Mouse (Mus musculus): ENCODE data around the gene Nsun3. TPM values are rescaled to one million over a fixed set of nuclear protein-coding genes. Genes with fewer than 3 reads are reported as not detected.

The Nsun3 gene
- total and polyA plus RNA-seq, 2 experiments, result 4.5 to 7.9 TPM

DNA sequence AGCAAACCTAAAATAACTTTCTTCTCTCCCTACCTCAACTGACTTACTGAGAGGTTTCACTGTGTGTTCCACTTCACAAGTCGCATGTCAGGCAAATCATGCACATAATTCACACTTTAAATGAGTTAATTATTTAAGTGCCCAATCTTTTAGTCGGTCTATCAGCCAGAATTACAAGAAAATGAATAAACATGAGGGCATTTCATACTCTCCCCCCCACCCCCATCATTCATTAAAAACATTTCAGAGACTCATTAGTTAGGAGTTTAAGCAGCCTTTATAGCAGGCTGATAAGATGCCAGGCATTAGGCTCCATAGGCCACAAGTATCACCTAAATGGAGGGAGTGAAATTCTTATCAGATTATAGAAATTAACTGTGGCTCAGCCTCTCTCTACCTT, 100.5 kb downstream of the Nsun3 start:
- 64% methylated on average over 2 of the region's 2 CpGs for WGBS
- DNase-seq (ENCODE audit: extremely low read depth, low read depth, low spot score), result no peak

DNA sequence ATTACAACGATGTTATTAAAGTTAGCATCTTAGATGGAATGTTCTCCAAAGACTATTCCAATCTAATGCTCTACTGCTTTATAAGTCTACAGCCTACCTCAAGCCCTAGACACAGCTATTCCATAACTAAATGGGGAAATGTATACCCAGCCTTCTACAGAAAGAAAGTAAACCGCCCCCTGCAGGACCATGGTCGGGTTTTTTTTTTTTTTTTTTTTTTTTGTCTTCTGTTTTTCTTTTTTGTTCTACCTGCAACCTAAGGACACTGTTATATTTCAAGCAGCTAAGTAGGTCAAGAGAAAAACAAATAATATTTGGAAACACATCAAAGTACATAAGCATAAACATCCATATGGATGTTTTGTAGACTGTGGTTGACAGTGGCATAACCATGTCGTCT, 101.1 kb downstream of the Nsun3 start:
- TF ChIP-seq POLR2A (IDR thresholded peaks at IDR 0.05; ENCODE audit: extremely low read depth, insufficient read depth, low read length) (no peak), CTCF (IDR thresholded peaks at IDR 0.05; ENCODE audit: low read depth, low read length) (no peak)
- H3K9ac ChIP-seq (ENCODE audit: low read depth, low read length), result no peak overlapping the region
- H3K27me3 ChIP-seq (ENCODE audit: control insufficient read depth, insufficient read depth, low read length), result no peaks in the 10 kb centered on the region
- no peaks in the 10 kb centered on the region for H3K79me2 ChIP-seq (ENCODE audit: control insufficient read depth, insufficient read depth, low read length)
- no peaks in the 10 kb centered on the region for H3K36me3 ChIP-seq (ENCODE audit: control insufficient read depth, insufficient read depth, low read length)
- no peak for DNase-seq (ENCODE audit: extremely low read depth, low read depth, low spot score)
- no peak overlapping the region for H3K4me3 ChIP-seq (ENCODE audit: insufficient read depth, low read depth, low read length)
- WGBS, result 71% methylated on average over 4 of the region's 4 CpGs
- H3K4me1 ChIP-seq (ENCODE audit: control insufficient read depth, insufficient read depth, low read length), result no peaks in the 10 kb centered on the region
- no peak overlapping the region for H3K27ac ChIP-seq (replicated peaks; ENCODE audit: insufficient read depth, low read depth, low read length)

More for the DNA sequence above, 100.5 kb downstream of the Nsun3 start:
- Histone ChIP-seq H3K4me1 (ENCODE audit: control insufficient read depth, insufficient read depth, low read length) (no peaks in the 10 kb centered on the region), H3K9ac (ENCODE audit: low read depth, low read length) (no peak overlapping the region), H3K27ac (replicated peaks; ENCODE audit: insufficient read depth, low read depth, low read length) (no peak overlapping the region), H3K27me3 (ENCODE audit: control insufficient read depth, insufficient read depth, low read length) (no peaks in the 10 kb centered on the region), H3K36me3 (ENCODE audit: control insufficient read depth, insufficient read depth, low read length) (no peaks in the 10 kb centered on the region), H3K4me3 (ENCODE audit: insufficient read depth, low read depth, low read length) (no peak overlapping the region), H3K79me2 (ENCODE audit: control insufficient read depth, insufficient read depth, low read length) (no peaks in the 10 kb centered on the region)
- no peak for TF ChIP-seq CTCF (IDR thresholded peaks at IDR 0.05; ENCODE audit: low read depth, low read length)
- no peak for TF ChIP-seq POLR2A (IDR thresholded peaks at IDR 0.05; ENCODE audit: extremely low read depth, insufficient read depth, low read length)

Other genes with a start within 250 kb of the Nsun3 start
- gene Stx19, start 27.9 kb upstream of the Nsun3 start, total RNA-seq (2014; rRNA removed), result not detected in 2 replicates
- not detected in 2 replicates for gene Stx19, start 27.9 kb upstream of the Nsun3 start, polyA plus RNA-seq (2012; rRNA removed)
- 12.5 and 12.6 TPM in 2 replicates for gene Arl13b, start 60.2 kb upstream of the Nsun3 start, total RNA-seq (2014; rRNA removed)
- gene Arl13b, start 60.2 kb upstream of the Nsun3 start, polyA plus RNA-seq (2012; rRNA removed), result 1.3 and 1.8 TPM in 2 replicates
- 67.0 and 73.2 TPM in 2 replicates for gene Pros1, start 67.5 kb upstream of the Nsun3 start, total RNA-seq (2014; rRNA removed)
- 7.5 and 9.3 TPM in 2 replicates for gene Pros1, start 67.5 kb upstream of the Nsun3 start, polyA plus RNA-seq (2012; rRNA removed)